Mouse (Mus musculus) limb, embryonic 11.5 days (tissue): ENCODE data around the gene Cyp4f40. TPM values are rescaled to one million over a fixed set of nuclear protein-coding genes. Genes with fewer than 3 reads are reported as not detected.
"Not testable (repeated sequence)": the region's sequence is repeated elsewhere in the genome, so short reads cannot be mapped to it uniquely, and the experiment has no call there.

Experiments
- ATAC-seq: fragments of 200-750 bp; cut with Nextera tagmentation; 2 replicates; pipeline ENCODE4 v1.8.0; 2017; ENCODE audit warnings: low read depth; ENCODE audit not compliant: insufficient number of reproducible peaks, low FRiP score, low TSS enrichment
- DNase-seq: peaks from one replicate; pipeline ENCODE4 v3.0.0-alpha.2; 2015; ENCODE audit warnings: low spot score
- H3K27ac ChIP-seq: fragments of 300-500 bp; sonication (generic); replicated peaks from 2 replicates; pipeline ENCODE4 v1.5.1; 2014; ENCODE audit warnings: low read depth, mild to moderate bottlenecking, low read length
- H3K27me3 ChIP-seq: fragments of 300-500 bp; sonication (generic); 2 replicates; pipeline ENCODE4 v1.6.1; 2014; ENCODE audit warnings: mild to moderate bottlenecking, low read length, mixed read lengths; ENCODE audit not compliant: control insufficient read depth, insufficient read depth
- H3K36me3 ChIP-seq: fragments of 300-500 bp; sonication (generic); 2 replicates; pipeline ENCODE4 v1.6.1; 2014; ENCODE audit warnings: mild to moderate bottlenecking, low read length, moderate library complexity, mixed read lengths; ENCODE audit not compliant: control insufficient read depth, insufficient read depth
- H3K4me1 ChIP-seq: fragments of 300-500 bp; sonication (generic); 2 replicates; pipeline ENCODE4 v1.6.1; 2014; ENCODE audit warnings: low read length, mixed read lengths; ENCODE audit not compliant: control insufficient read depth, insufficient read depth
- H3K4me2 ChIP-seq: fragments of 300-500 bp; sonication (generic); 2 replicates; pipeline ENCODE4 v1.6.1; 2014; ENCODE audit warnings: low read depth, mild to moderate bottlenecking, moderate library complexity; ENCODE audit not compliant: severe bottlenecking
- H3K4me3 ChIP-seq: fragments of 300-500 bp; sonication (generic); 2 replicates; pipeline ENCODE4 v1.5.1; 2014; ENCODE audit warnings: low read depth, low read length
- H3K9ac ChIP-seq: fragments of 300-500 bp; sonication (generic); 2 replicates; pipeline ENCODE4 v1.6.1; 2014; ENCODE audit warnings: mild to moderate bottlenecking, low read length
- H3K9me3 ChIP-seq: fragments of 300-500 bp; sonication (generic); 2 replicates; pipeline ENCODE4 v1.6.1; 2016; ENCODE audit warnings: low read length; ENCODE audit not compliant: control insufficient read depth
- WGBS: fragments of 180-500 bp; shearing (Covaris S2); extraction: QIAGEN DNeasy Blood & Tissue Kit; methylation state at CpG from one replicate; pipeline ENCODE4 v1.1.7; 2014; 5-methylcytosine and 5-hydroxymethylcytosine counted together
- polyA plus RNA-seq: library from polyadenylated mRNA; unstranded; fragments of >200 nt; fragmentation: Nextera tagmentation; extraction: Ambion mirVana; gene quantifications from 2 replicates; pipeline ENCODE4 v1.2.1, GENCODE M21; 2014

The Cyp4f40 gene
- polyA plus RNA-seq, result not detected in 2 replicates

DNA sequence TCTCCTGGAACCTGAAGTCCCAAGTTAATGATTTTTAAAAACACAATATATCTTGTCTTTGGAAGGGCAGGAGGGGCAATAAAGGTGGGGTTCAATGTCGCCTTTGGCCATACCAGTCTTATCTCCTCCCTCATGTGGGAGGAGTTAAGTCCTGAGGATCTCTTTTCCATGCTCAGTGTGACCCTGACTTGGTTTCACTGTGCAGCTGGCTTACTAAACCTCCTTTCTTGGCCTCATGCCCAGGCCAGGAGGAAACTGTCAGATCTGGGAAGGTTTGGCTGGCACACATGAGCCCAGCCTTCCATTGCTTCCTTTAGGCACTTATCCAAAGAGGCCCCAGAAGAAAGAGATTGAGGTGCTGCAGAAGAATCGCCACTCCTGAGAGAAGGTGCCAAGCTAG lies at the start of gene Cyp4f40:
Gene Cyp4f40, plus strand, starts transcription at position 189 of the 400 bp plus-strand sequence.
- Histone ChIP-seq H3K4me1 (no peaks in the 10 kb centered on the region), H3K4me3 (no peak within 1 kb of the TSS), H3K4me2 (no peak within 1 kb of the TSS), H3K36me3 (no peaks in the 10 kb centered on the region), H3K9ac (no peak within 1 kb of the TSS), H3K9me3 (no peaks in the 10 kb centered on the region), H3K27ac (no peak within 1 kb of the TSS), H3K27me3 (no peaks in the 10 kb centered on the region)
- ATAC-seq (no peak), DNase-seq (no peak)
- WGBS, result 59% methylated on average over 2 of the region's 2 CpGs

DNA sequence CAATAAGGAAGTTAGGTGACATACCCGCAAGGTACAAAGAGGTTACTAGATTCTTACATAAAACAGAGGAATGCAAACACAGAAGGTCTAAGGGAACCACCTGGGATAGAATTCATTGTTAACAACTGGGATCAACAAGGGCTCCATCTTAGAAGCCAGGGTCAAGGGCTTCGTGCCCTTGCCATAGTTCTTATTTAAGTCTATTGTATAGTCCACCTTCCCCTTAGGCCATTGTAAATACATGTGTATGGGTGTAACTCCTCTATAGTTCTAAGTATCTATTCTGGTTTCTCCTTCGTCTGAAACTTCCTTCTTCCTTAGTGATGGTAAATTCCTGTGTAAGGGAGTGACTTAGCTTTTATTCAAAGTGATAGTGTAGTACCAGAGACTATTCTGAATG lies 48.5 kb upstream of the Cyp4f40 start:
- H3K9me3 ChIP-seq, H3K4me3 ChIP-seq, H3K9ac ChIP-seq, ATAC-seq, H3K4me1 ChIP-seq, H3K27me3 ChIP-seq, H3K4me2 ChIP-seq, H3K36me3 ChIP-seq, DNase-seq, H3K27ac ChIP-seq: not testable (repeated sequence)
- 83% methylated on average over 3 of the region's 3 CpGs for WGBS

DNA sequence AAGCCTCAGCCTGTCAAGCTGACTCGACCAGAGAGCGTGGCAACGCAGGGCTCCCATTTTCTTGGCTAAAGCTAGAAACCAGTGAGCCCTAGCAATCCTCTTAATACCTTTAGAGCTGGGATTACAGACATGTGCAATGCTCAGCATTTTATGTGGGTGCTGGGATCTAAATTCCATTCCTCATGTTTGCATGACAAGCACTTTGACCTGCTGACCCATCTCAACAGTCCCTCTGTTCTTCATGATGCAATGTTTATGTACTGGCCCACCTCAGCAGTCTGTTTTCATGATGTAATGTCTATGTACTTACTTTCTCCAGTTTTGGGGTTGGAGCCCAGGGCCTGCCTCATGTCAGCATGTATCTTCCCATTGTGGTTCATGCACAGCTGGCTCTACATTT lies 47.8 kb upstream of the Cyp4f40 start:
- 84% methylated on average over 3 of the region's 3 CpGs for WGBS

DNA sequence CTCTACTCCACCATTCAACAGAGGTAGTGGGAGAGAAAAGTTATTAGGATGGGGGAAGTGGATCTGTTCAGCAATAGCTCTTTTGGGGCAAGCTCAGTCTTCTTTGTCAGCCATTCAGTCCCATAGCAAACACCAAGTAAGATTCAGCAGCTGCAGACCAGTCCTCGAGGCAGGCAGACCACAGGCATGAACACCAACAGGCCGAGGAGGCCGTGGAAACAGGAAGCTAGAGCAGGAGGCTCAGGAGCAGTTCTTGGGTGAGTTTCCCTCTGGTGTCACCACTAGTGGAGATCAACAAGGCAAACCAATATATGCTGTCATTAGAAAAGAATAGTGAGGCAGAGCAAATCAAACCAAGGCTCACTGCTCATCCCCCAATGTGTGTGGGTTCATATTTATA lies 46.3 kb upstream of the Cyp4f40 start:
- Histone ChIP-seq H3K4me1 (no peaks in the 10 kb centered on the region), H3K4me2 (no peak overlapping the region), H3K9ac (no peak overlapping the region), H3K27me3 (no peaks in the 10 kb centered on the region), H3K4me3 (no peak overlapping the region), H3K36me3 (no peaks in the 10 kb centered on the region), H3K9me3 (no peaks in the 10 kb centered on the region), H3K27ac (no peak overlapping the region)
- no peak for DNase-seq
- no peak for ATAC-seq
- 84% methylated on average over 3 of the region's 3 CpGs for WGBS

More for the DNA sequence above, 47.8 kb upstream of the Cyp4f40 start:
- DNase-seq (no peak), ATAC-seq (no peak)
- Histone ChIP-seq H3K27me3 (no peaks in the 10 kb centered on the region), H3K4me2 (no peak overlapping the region), H3K4me3 (no peak overlapping the region), H3K36me3 (no peaks in the 10 kb centered on the region), H3K9ac (no peak overlapping the region), H3K27ac (no peak overlapping the region), H3K4me1 (no peaks in the 10 kb centered on the region), H3K9me3 (no peaks in the 10 kb centered on the region)

DNA sequence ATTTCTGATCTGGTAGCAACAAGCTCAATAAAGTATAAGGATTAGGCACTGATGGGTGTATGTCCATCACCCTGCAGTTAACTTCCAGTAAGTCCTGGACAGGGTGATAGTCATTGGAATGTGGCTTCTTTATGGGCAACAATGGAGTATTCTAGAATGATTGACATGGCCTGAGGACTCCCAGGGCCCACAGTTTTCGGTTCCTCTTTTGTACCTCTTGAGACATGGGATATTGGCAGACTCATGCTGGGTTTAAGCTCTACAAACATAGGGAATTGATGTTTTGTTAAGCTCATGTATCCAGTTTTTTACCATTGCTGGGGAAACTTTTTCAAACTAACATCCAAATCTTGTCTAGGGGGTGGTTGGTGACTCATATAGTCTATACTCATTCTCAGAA lies 41.4 kb upstream of the Cyp4f40 start:
- Histone ChIP-seq H3K9me3 (no peaks in the 10 kb centered on the region), H3K4me3 (no peak overlapping the region), H3K27ac (no peak overlapping the region), H3K9ac (no peak overlapping the region), H3K36me3 (no peaks in the 10 kb centered on the region), H3K27me3 (no peaks in the 10 kb centered on the region), H3K4me2 (no peak overlapping the region), H3K4me1 (no peaks in the 10 kb centered on the region)
- WGBS, result 78% methylated on average over 1 of the region's 1 CpGs
- DNase-seq, result no peak
- ATAC-seq, result no peak

DNA sequence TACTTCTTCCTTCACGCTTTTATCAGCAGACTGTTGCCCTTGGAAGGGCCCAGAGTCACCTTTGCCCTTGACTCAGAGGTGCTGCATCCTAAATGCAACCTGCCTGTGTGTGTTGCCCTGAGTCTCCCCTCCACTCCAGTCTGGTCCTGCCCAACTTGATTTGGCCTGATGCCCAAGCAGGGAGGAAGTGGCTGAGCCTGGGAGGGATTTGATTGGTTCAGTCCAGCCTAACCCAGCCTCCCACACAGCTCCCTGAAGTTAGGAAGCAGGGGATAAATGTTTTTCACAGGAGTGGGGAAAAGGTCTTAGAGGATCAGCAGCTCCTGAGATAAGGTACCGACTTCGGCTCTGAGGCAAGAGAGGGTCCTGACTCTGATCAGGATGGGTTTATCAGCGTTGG lies 37.7 kb upstream of the Cyp4f40 start, which contains the start of gene Cyp4f37:
Gene Cyp4f37, plus strand, starts transcription at position 292 of the 400 bp plus-strand sequence.
- H3K27ac ChIP-seq, H3K9ac ChIP-seq, H3K9me3 ChIP-seq, H3K4me2 ChIP-seq, DNase-seq, ATAC-seq, H3K36me3 ChIP-seq, H3K27me3 ChIP-seq, H3K4me1 ChIP-seq, H3K4me3 ChIP-seq: not testable (repeated sequence)
- WGBS, result 71% methylated on average over 4 of the region's 4 CpGs

DNA sequence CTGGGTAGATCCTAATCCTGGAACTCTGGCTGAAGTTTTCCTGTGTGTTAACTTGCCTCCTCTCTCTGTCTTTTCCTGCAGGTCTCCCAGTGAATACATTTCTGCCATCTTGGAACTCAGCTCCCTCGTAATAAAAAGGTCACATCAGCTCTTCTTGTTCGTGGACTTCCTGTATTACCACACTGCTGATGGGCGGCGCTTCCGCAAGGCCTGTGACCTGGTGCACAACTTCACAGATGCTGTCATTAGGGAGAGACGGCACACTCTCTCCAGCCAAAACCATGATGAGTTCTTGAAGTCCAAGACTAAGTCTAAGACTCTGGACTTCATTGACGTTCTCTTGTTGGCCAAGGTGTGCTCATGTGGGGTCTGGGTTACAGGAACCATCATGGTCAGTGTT lies 29.0 kb upstream of the Cyp4f40 start:
- WGBS, result 84% methylated on average over 7 of the region's 7 CpGs
- H3K4me1 ChIP-seq, ATAC-seq: not testable (repeated sequence)

DNA sequence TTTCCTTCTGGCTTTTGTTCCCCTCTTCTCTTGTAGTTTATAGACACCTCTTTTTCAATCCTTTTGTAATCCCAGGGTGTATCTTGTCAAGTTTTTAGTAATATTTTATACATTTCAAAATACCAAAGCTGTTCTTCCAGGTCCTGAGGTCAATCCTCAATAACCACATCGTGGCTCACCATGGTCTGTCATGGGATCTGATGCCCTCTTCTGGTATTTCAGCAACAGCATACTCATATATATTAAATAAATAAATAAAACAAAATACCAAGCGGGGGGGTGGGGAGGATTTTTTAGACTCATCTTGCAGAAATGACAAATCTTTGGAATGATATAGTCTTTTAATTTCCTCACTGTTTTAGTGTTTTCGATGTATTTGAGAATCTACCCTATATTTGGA lies 26.8 kb upstream of the Cyp4f40 start:
- Histone ChIP-seq H3K36me3 (no peaks in the 10 kb centered on the region), H3K27ac (no peak overlapping the region), H3K4me1 (no peaks in the 10 kb centered on the region), H3K27me3 (no peaks in the 10 kb centered on the region), H3K4me3 (no peak overlapping the region), H3K9ac (no peak overlapping the region), H3K9me3 (no peaks in the 10 kb centered on the region), H3K4me2 (no peak overlapping the region)
- 79% methylated on average over 3 of the region's 3 CpGs for WGBS
- no peak for DNase-seq
- no peak for ATAC-seq

More for the DNA sequence above, 29.0 kb upstream of the Cyp4f40 start:
- H3K9ac ChIP-seq, H3K4me2 ChIP-seq, DNase-seq, H3K9me3 ChIP-seq, H3K4me3 ChIP-seq, H3K36me3 ChIP-seq, H3K27me3 ChIP-seq, H3K27ac ChIP-seq: not testable (repeated sequence)
